Mouse (Mus musculus) bone marrow, adult 2 months (tissue): ENCODE measurements around the gene Slc12a1.

Experiments
- CTCF ChIP-seq: fragments of 200-500 bp; IDR thresholded peaks from 2 replicates; pipeline ENCODE4 v1.5.1; 2011; ENCODE audit warnings: low read length, control low read depth; ENCODE audit not compliant: control insufficient read depth, insufficient read depth
- POLR2A ChIP-seq: fragments of 200-500 bp; IDR thresholded peaks from 2 replicates; pipeline ENCODE4 v1.6.1; 2011; ENCODE audit warnings: low read depth, mild to moderate bottlenecking, control low read depth, low read length, borderline replicate concordance; ENCODE audit not compliant: control insufficient read depth

DNA sequence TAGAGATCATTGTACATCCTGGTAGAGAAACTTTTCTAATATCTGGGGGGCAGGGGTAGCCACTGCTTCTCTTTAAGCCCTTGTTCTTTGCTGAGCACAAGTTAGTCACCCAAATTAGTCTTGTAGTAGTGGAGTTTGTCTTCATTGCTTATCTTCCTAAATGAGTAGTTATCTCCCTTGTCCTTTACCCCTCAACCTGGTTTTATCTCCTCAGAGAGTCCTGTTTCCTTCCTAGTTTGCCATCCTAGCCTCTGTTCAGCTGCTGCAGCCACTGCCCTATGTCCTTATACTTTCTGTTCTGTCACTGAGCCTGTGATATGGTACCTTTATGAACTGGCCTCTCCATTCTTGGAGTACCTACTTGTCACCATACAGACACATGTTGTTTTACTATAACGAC lies 69.4 kb downstream of the Slc12a1 start:
- TF ChIP-seq CTCF = no peak
- TF ChIP-seq POLR2A = no peak
